Mouse (Mus musculus): ENCODE results near the gene Rbm7. TPM values are rescaled to one million over a fixed set of nuclear protein-coding genes. Genes with fewer than 3 reads are reported as not detected.
"Not testable (repeated sequence)": the region's sequence is repeated elsewhere in the genome, so short reads cannot be mapped to it uniquely, and the experiment has no call there.

The Rbm7 gene
- 10 to 100 TPM; 38.4 to 39.6 TPM for total RNA-seq (2021)
- long read RNA-seq, experiment 1, transcript Rbm7-201 (5 exons, 1,773 nt), result major isoform, 17 of 33 reads
- long read RNA-seq, experiment 1, transcript Rbm7-204 (6 exons, 1,867 nt), result minor isoform, 5 of 33 reads
- long read RNA-seq, experiment 1, partial matches to known transcripts, result 3 of 33 reads
- long read RNA-seq, experiment 1, other reads (novel, unspliced or antisense), result 7 of 33 reads
- long read RNA-seq, experiment 2, transcript Rbm7-201 (5 exons, 1,773 nt), result major isoform, 18 of 52 reads
- long read RNA-seq, experiment 2, transcript Rbm7-204 (6 exons, 1,867 nt), result minor isoform, 15 of 52 reads
- long read RNA-seq, experiment 2, partial matches to known transcripts, result 6 of 52 reads
- long read RNA-seq, experiment 2, other reads (novel, unspliced or antisense), result 10 of 52 reads

GRCm38 (mm10) chr9:48494817-48495547 lies at the start of gene Rbm7, which contains the start of gene Gm5617:
Gene Rbm7 (minus strand): TSS chr9:48495299.
Gene Gm5617 (plus strand): TSS chr9:48495442.
- DNase-seq (ENCODE audit: low spot score in 2 of 2), result peak; percentile 94 to 96
- TF ChIP-seq CTCF (conservative IDR thresholded peaks at IDR 0.05), result no peak
- Histone ChIP-seq H3K4me3 (peak within 1 kb of the TSS; percentile 72), H3K27ac (peak within 1 kb of the TSS; percentile 94)

GRCm38 (mm10) chr9:48538688-48539087 lies 43.6 kb upstream of the Rbm7 start:
- Histone ChIP-seq H3K4me3 (peak overlapping the region; percentile 38), H3K27ac (no peak overlapping the region)
- TF ChIP-seq CTCF (conservative IDR thresholded peaks at IDR 0.05), result no peak
- DNase-seq (ENCODE audit: low spot score in 2 of 2), result no peak

- no peak overlapping the region for H3K27ac ChIP-seq
Measured at GRCm38 (mm10) chr9:48538044-48538645, 43.0 kb upstream of the Rbm7 start.

GRCm38 (mm10) chr9:48537616-48538015 lies 42.5 kb upstream of the Rbm7 start:
- H3K27ac ChIP-seq; H3K4me3 ChIP-seq; DNase-seq (ENCODE audit: low spot score in 2 of 2): not testable (repeated sequence)

More at GRCm38 (mm10) chr9:48538044-48538645, 43.0 kb upstream of the Rbm7 start:
- no peak for TF ChIP-seq CTCF (conservative IDR thresholded peaks at IDR 0.05)
- peak overlapping the region; percentile 38 for H3K4me3 ChIP-seq
- no peak for DNase-seq (ENCODE audit: low spot score in 2 of 2)

GRCm38 (mm10) chr9:48536414-48536813 lies 41.3 kb upstream of the Rbm7 start:
- no peak for DNase-seq (ENCODE audit: low spot score in 2 of 2)
- no peak overlapping the region for H3K4me3 ChIP-seq

GRCm38 (mm10) chr9:48532730-48533129 lies 37.6 kb upstream of the Rbm7 start:
- Histone ChIP-seq H3K4me3 (no peak overlapping the region), H3K27ac (no peak overlapping the region)
- TF ChIP-seq CTCF (conservative IDR thresholded peaks at IDR 0.05), result no peak
- no peak for DNase-seq (ENCODE audit: low spot score in 2 of 2)

More at GRCm38 (mm10) chr9:48536414-48536813, 41.3 kb upstream of the Rbm7 start:
- no peak for TF ChIP-seq CTCF (conservative IDR thresholded peaks at IDR 0.05)
- no peak overlapping the region for H3K27ac ChIP-seq

- TF ChIP-seq CTCF (conservative IDR thresholded peaks at IDR 0.05), result no peak
- no peak for DNase-seq (ENCODE audit: low spot score in 2 of 2)
- Histone ChIP-seq H3K4me3 (no peak overlapping the region), H3K27ac (no peak overlapping the region)
Measured at GRCm38 (mm10) chr9:48532203-48532602, 37.1 kb upstream of the Rbm7 start.

GRCm38 (mm10) chr9:48531294-48531693 lies 36.2 kb upstream of the Rbm7 start:
- H3K27ac ChIP-seq, result no peak overlapping the region
- no peak overlapping the region for H3K4me3 ChIP-seq
- DNase-seq (ENCODE audit: low spot score in 2 of 2), result no peak
- TF ChIP-seq CTCF (conservative IDR thresholded peaks at IDR 0.05), result no peak

- no peak overlapping the region for H3K27ac ChIP-seq
- no peak overlapping the region for H3K4me3 ChIP-seq
- DNase-seq (ENCODE audit: low spot score in 2 of 2), result no peak
- no peak for TF ChIP-seq CTCF (conservative IDR thresholded peaks at IDR 0.05)
Measured at GRCm38 (mm10) chr9:48526520-48526919, 31.4 kb upstream of the Rbm7 start.

- DNase-seq (ENCODE audit: low spot score in 2 of 2), result no peak
- no peak overlapping the region for H3K27ac ChIP-seq
- no peak overlapping the region for H3K4me3 ChIP-seq
- peak; percentile 29 for TF ChIP-seq CTCF (conservative IDR thresholded peaks at IDR 0.05)
Measured at GRCm38 (mm10) chr9:48525566-48525965, 30.5 kb upstream of the Rbm7 start.

GRCm38 (mm10) chr9:48520405-48520804 lies 25.3 kb upstream of the Rbm7 start:
- DNase-seq (ENCODE audit: low spot score in 2 of 2); H3K4me3 ChIP-seq; H3K27ac ChIP-seq: not testable (repeated sequence)

GRCm38 (mm10) chr9:48517372-48518130 lies 22.5 kb upstream of the Rbm7 start:
- DNase-seq (ENCODE audit: low spot score in 2 of 2), result no peak
- no peak for TF ChIP-seq CTCF (conservative IDR thresholded peaks at IDR 0.05)
- Histone ChIP-seq H3K4me3 (peak overlapping the region; percentile 44), H3K27ac (peak overlapping the region; percentile 25; the same call in 1 of the 2 replicates)

Measured in layer of hippocampus, adult 2 months (tissue).